In the genomic region with DNA sequence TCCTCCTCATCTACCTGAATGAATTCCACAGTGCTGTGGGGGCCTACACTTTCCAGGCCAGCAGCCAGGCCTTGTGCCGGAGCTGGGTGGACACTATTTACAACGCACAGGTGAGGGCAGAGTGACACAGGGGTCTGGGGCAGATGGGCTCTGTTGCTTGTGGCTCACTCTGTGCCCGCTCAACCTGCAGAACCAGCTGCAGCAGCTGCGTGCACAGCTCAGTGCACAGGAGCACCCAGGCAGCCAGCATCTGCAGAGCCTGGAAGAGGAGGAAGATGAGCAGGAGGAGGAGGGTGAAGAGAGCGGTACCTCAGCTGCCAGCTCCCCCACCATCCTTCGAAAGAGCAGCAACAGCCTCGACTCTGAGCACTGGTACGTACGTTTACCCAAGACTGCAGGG, we compare ENCODE assay signal across 32 mouse cellular contexts. TPM values are rescaled to one million over a fixed set of nuclear protein-coding genes. Genes with fewer than 3 reads are reported as not detected.
A peak's percentile ranks its signal among the peaks of the same experiment; 100 is the strongest.
DNase-seq lines count a peak whose midpoint lies in the region; ATAC-seq lines count a peak whose summit lies in the region.
"Had no signal": no experiment of that assay in that cellular context is flagged by ENCODE, and none has a peak within 500 bp of the region (broad histone marks: within the 10 kb centered on the region; RNA-seq: fewer than 3 reads in every experiment).

No protein-coding gene starts in this region.

- no peak overlapping the region for H3K27ac ChIP-seq in heart, embryonic 12.5 days (ENCODE audit: poor library complexity, severe bottlenecking)
- H3K27ac ChIP-seq in liver, embryonic 12.5 days = peak overlapping the region; percentile 98; the same call in 1 of the 2 replicates
- no peak overlapping the region for H3K27ac ChIP-seq in neural tube, embryonic 11.5 days (ENCODE audit: low read depth, low read length)
- H3K27ac ChIP-seq in neural tube, embryonic 15.5 days (replicated peaks) = no peak overlapping the region
- H3K27ac ChIP-seq: forebrain, embryonic 10.5 days; forebrain, embryonic 13.5 days; heart, adult 2 months; heart, embryonic 15.5 days; hindbrain, embryonic 10.5 days; hindbrain, embryonic 13.5 days; hindbrain, postnatal 0 days had no signal

- DNase-seq in heart, adult 8-10 months (ENCODE audit: low spot score) = no peak
- no peak for DNase-seq in liver
- no peak for DNase-seq in neural tube, embryonic 11.5 days (ENCODE audit: low spot score)
- DNase-seq in cerebellum, adult 8-10 months = no peak
- DNase-seq: adrenal gland, postnatal 10 days; adrenal gland, postnatal 36 days; B cell, adult 2 months; cerebellum, adult 11 months; cerebellum, adult 9-10 months; cerebellum, postnatal 14 days; gastrocnemius, postnatal 10 days; gastrocnemius, postnatal 36 days; heart, adult 2 months; heart, postnatal 10 days; heart, postnatal 36 days had no signal

- H3K36me3 ChIP-seq in heart, embryonic 12.5 days = peaks cover 59% of the 10 kb centered on the region
- H3K36me3 ChIP-seq in liver, embryonic 12.5 days = peaks cover 66% of the 10 kb centered on the region
- H3K36me3 ChIP-seq in neural tube, embryonic 11.5 days (ENCODE audit: control insufficient read depth, insufficient read depth, low read length) = no peaks in the 10 kb centered on the region; the same call in 1 of the 2 replicates
- H3K36me3 ChIP-seq in neural tube, embryonic 15.5 days = peaks cover 29% of the 10 kb centered on the region

- H3K27me3 ChIP-seq in heart, embryonic 12.5 days (replicated peaks) = peaks cover 48% of the 10 kb centered on the region
- peaks cover 43% of the 10 kb centered on the region for H3K27me3 ChIP-seq in liver, embryonic 12.5 days (replicated peaks)
- peaks cover 33% of the 10 kb centered on the region for H3K27me3 ChIP-seq in neural tube, embryonic 11.5 days (ENCODE audit: control insufficient read depth, insufficient read depth, low read length)
- peaks cover 37% of the 10 kb centered on the region for H3K27me3 ChIP-seq in neural tube, embryonic 15.5 days (replicated peaks)
- H3K27me3 ChIP-seq: Patski had no signal

- no peaks in the 10 kb centered on the region for H3K9me3 ChIP-seq in heart, embryonic 12.5 days (replicated peaks)
- H3K9me3 ChIP-seq in liver, embryonic 12.5 days (replicated peaks) = no peaks in the 10 kb centered on the region
- H3K9me3 ChIP-seq in neural tube, embryonic 11.5 days (ENCODE audit: control insufficient read depth, low read length) = no peaks in the 10 kb centered on the region
- no peaks in the 10 kb centered on the region for H3K9me3 ChIP-seq in neural tube, embryonic 15.5 days (replicated peaks)
- H3K9me3 ChIP-seq: forebrain, embryonic 10.5 days; forebrain, embryonic 13.5 days; G1E; heart, embryonic 15.5 days; hindbrain, embryonic 10.5 days; hindbrain, embryonic 13.5 days had no signal

- WGBS in heart, embryonic 12.5 days = 88% methylated on average over 9 of the region's 9 CpGs
- 84% methylated on average over 9 of the region's 9 CpGs for WGBS in liver, embryonic 12.5 days (ENCODE audit: insufficient replicate concordance)
- 84% methylated on average over 9 of the region's 9 CpGs for WGBS in neural tube, embryonic 11.5 days
- WGBS in neural tube, embryonic 15.5 days = 87% methylated on average over 9 of the region's 9 CpGs

- peaks cover 30% of the 10 kb centered on the region for H3K4me1 ChIP-seq in heart, embryonic 12.5 days (replicated peaks)
- H3K4me1 ChIP-seq in liver, embryonic 12.5 days = peaks cover 72% of the 10 kb centered on the region
- H3K4me1 ChIP-seq in neural tube, embryonic 11.5 days (ENCODE audit: control insufficient read depth, insufficient read depth, low read length) = peaks cover 22% of the 10 kb centered on the region
- peaks cover 29% of the 10 kb centered on the region for H3K4me1 ChIP-seq in neural tube, embryonic 15.5 days

- 0 out of 2 replicates have a peak overlapping the region, but pooled peaks have one; percentile 28 for H3K9ac ChIP-seq in heart, embryonic 12.5 days
- no peak overlapping the region for H3K9ac ChIP-seq in liver, embryonic 12.5 days
- 0 out of 2 replicates have a peak overlapping the region, but pooled peaks have one; percentile 4 for H3K9ac ChIP-seq in neural tube, embryonic 11.5 days (ENCODE audit: low read length)
- H3K9ac ChIP-seq in neural tube, embryonic 15.5 days (replicated peaks) = no peak overlapping the region
- H3K9ac ChIP-seq: forebrain, embryonic 13.5 days; heart, embryonic 15.5 days; hindbrain, embryonic 13.5 days had no signal

- no peak for ATAC-seq in heart, embryonic 12.5 days (ENCODE audit: insufficient number of reproducible peaks, low FRiP score)
- ATAC-seq in liver, embryonic 12.5 days = no peak
- no peak for ATAC-seq in neural tube, embryonic 11.5 days (ENCODE audit: insufficient read depth, low FRiP score, low TSS enrichment)
- ATAC-seq in neural tube, embryonic 15.5 days (ENCODE audit: low FRiP score) = no peak
- ATAC-seq: forebrain, embryonic 13.5 days; forebrain, embryonic 16.5 days; hindbrain, postnatal 0 days; Patski had no signal

- no peak overlapping the region for H3K4me2 ChIP-seq in heart, embryonic 12.5 days
- no peak overlapping the region for H3K4me2 ChIP-seq in liver, embryonic 12.5 days
- no peak overlapping the region for H3K4me2 ChIP-seq in neural tube, embryonic 11.5 days (ENCODE audit: low read depth)
- no peak overlapping the region for H3K4me2 ChIP-seq in neural tube, embryonic 15.5 days
- H3K4me2 ChIP-seq: forebrain, embryonic 13.5 days; heart, embryonic 11.5 days; heart, embryonic 15.5 days; hindbrain, embryonic 13.5 days had no signal

- H3K4me3 ChIP-seq in heart, embryonic 12.5 days = no peak overlapping the region
- no peak overlapping the region for H3K4me3 ChIP-seq in liver, embryonic 12.5 days
- no peak overlapping the region for H3K4me3 ChIP-seq in neural tube, embryonic 11.5 days (ENCODE audit: low read depth, low read length)
- H3K4me3 ChIP-seq in neural tube, embryonic 15.5 days (replicated peaks) = no peak overlapping the region
- H3K4me3 ChIP-seq: forebrain, embryonic 10.5 days; forebrain, embryonic 13.5 days; heart, adult 2 months; heart, embryonic 15.5 days; hindbrain, embryonic 10.5 days; hindbrain, embryonic 13.5 days had no signal

RNA-seq across cellular contexts. Expression of gene Tnfrsf25, which starts 3.4 kb away (rescaled TPM):
- polyA plus RNA-seq in heart, embryonic 12.5 days (2016; fragmentation: Nextera tagmentation; extraction: Ambion mirVana) = 0.86 and 1.1 TPM in 2 replicates
- total RNA-seq in heart, adult 8-10 months (2022) = 1 to 10 TPM; 1.1 to 3.2 (median 1.8) TPM
- polyA plus RNA-seq in liver, embryonic 12.5 days (2016; fragmentation: Nextera tagmentation; extraction: Ambion mirVana) = 0.74 and 0.87 TPM in 2 replicates
- polyA plus RNA-seq in neural tube, embryonic 11.5 days (2014; fragmentation: Nextera tagmentation; extraction: Ambion mirVana) = 0.42 and 0.62 TPM in 2 replicates
- 1.2 and 2.4 TPM in 2 replicates for polyA plus RNA-seq in neural tube, embryonic 15.5 days (2015; fragmentation: Nextera tagmentation; extraction: Ambion mirVana)
- total RNA-seq: G1E; granulocyte monocyte progenitor cell, adult 5-6 weeks had no signal
- polyA plus RNA-seq: G1E had no signal

RNA-seq across cellular contexts. Expression of gene Espn, which starts 39.8 kb away (rescaled TPM):
- 1.3 and 1.6 TPM in 2 replicates for polyA plus RNA-seq in heart, embryonic 12.5 days (2016; fragmentation: Nextera tagmentation; extraction: Ambion mirVana)
- 1 to 10 TPM; 2.6 to 3.5 (median 3.0) TPM for total RNA-seq in heart, adult 8-10 months (2022)
- 2.6 and 2.9 TPM in 2 replicates for polyA plus RNA-seq in liver, embryonic 12.5 days (2016; fragmentation: Nextera tagmentation; extraction: Ambion mirVana)
- 0.48 and 1.1 TPM in 2 replicates for polyA plus RNA-seq in neural tube, embryonic 11.5 days (2014; fragmentation: Nextera tagmentation; extraction: Ambion mirVana)
- polyA plus RNA-seq in neural tube, embryonic 15.5 days (2015; fragmentation: Nextera tagmentation; extraction: Ambion mirVana) = 0.31 and 3.3 TPM in 2 replicates
- total RNA-seq: granulocyte monocyte progenitor cell, adult 5-6 weeks had no signal

RNA-seq across cellular contexts. Expression of gene Plekhg5, which starts 40.0 kb away (rescaled TPM):
- 13.6 and 14.1 TPM in 2 replicates for polyA plus RNA-seq in heart, embryonic 12.5 days (2016; fragmentation: Nextera tagmentation; extraction: Ambion mirVana)
- total RNA-seq in heart, adult 8-10 months (2022) = 10 to 100 TPM; 11.9 to 15.0 (median 14.3) TPM
- 7.7 and 8.4 TPM in 2 replicates for polyA plus RNA-seq in liver, embryonic 12.5 days (2016; fragmentation: Nextera tagmentation; extraction: Ambion mirVana)
- 7.2 and 7.3 TPM in 2 replicates for polyA plus RNA-seq in neural tube, embryonic 11.5 days (2014; fragmentation: Nextera tagmentation; extraction: Ambion mirVana)
- polyA plus RNA-seq in neural tube, embryonic 15.5 days (2015; fragmentation: Nextera tagmentation; extraction: Ambion mirVana) = 13.5 and 13.6 TPM in 2 replicates

RNA-seq across cellular contexts. Expression of gene Hes2, which starts 46.3 kb away (rescaled TPM):
- polyA plus RNA-seq in heart, embryonic 12.5 days (2016; fragmentation: Nextera tagmentation; extraction: Ambion mirVana) = not detected in 2 replicates
- total RNA-seq in heart, adult 8-10 months (2022) = not detected
- 0.05 TPM in 1 of 2 replicates, not detected in the other for polyA plus RNA-seq in liver, embryonic 12.5 days (2016; fragmentation: Nextera tagmentation; extraction: Ambion mirVana)
- polyA plus RNA-seq in neural tube, embryonic 11.5 days (2014; fragmentation: Nextera tagmentation; extraction: Ambion mirVana) = 2.9 and 3.5 TPM in 2 replicates
- polyA plus RNA-seq in neural tube, embryonic 15.5 days (2015; fragmentation: Nextera tagmentation; extraction: Ambion mirVana) = not detected in 2 replicates
- total RNA-seq: adrenal gland, adult 18-20 months; adrenal gland, postnatal 10 days; adrenal gland, postnatal 36 days; CH12.LX; gastrocnemius, adult 18-20 months; gastrocnemius, postnatal 10 days; gastrocnemius, postnatal 36 days; granulocyte monocyte progenitor cell, adult 5-6 weeks; heart, adult 2 months; heart, postnatal 10 days; heart, postnatal 36 days; hindbrain, postnatal 0 days had no signal
- polyA plus RNA-seq: forebrain, embryonic 10.5 days; forebrain, embryonic 13.5 days; forebrain, embryonic 16.5 days; heart, adult 2 months; hindbrain, postnatal 0 days; Patski had no signal

Comparison
In these comparisons a context has a peak if more than half of its experiments do, and no peak if none do; other contexts are left out.
1. H3K9ac ChIP-seq: peak in heart, embryonic 12.5 days (single experiment) and neural tube, embryonic 11.5 days (single experiment); none in liver, embryonic 12.5 days (single experiment) and neural tube, embryonic 15.5 days (single experiment).